Mouse (Mus musculus) left cerebral cortex, adult 2 months (tissue): ENCODE data around the gene Itpripl2. TPM values are rescaled to one million over a fixed set of nuclear protein-coding genes. Genes with fewer than 3 reads are reported as not detected.

Source experiments
- DNase-seq, 2 experiments: peaks; one replicate each; pipeline ENCODE4 v3.0.0; 2021 to 2022; ENCODE audit warnings: low spot score in 2 of 2, mixed read lengths in 1 of 2; ENCODE audit errors: extremely low spot score in 1 of 2
- H3K27ac ChIP-seq: fragments of 200-600 bp; 2 replicates; pipeline ENCODE4 v1.8.1; 2022
- H3K4me3 ChIP-seq: fragments of 200-600 bp; 2 replicates; pipeline ENCODE4 v1.8.1; 2022
- CTCF ChIP-seq: fragments of 200-600 bp; IDR thresholded peaks from 2 replicates; pipeline ENCODE4 v1.8.1; 2022; ENCODE audit warnings: antibody characterized with exemption, mild to moderate bottlenecking, moderate library complexity
- intact Hi-C: fragments of 180-260 bp; cut with DNase I; formaldehyde crosslinking; loops from one replicate; pipeline ENCODE4 v1.15.1; 2025
- total RNA-seq, 2 experiments: library from RNA; stranded (reverse); gene quantifications; 2 replicates each; pipeline ENCODE4 v1.2.3; 2021

Itpripl2 gene
- total RNA-seq, 2 experiments from 2014 or later, result 3.2 to 4.1 TPM

DNA sequence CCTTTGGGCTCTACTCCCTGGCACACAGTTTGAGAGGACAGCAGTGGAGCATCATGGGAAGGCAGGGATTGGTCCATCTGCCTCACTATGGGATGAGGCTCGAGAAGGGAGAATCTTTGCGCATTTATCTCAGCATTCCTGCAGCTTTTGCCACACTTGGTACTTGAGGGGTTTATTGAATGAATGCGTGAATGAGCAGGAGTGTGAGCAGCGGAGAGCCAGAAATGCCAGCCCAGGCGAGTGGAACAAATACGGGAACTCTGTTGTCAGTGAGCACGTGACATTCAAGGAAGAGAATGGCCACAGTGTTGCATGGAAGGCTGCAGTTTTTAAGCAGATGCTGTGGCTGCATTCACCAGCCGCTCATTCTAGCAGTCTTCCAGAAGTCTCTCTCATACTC lies 10.6 kb upstream of the Itpripl2 start:
- intact Hi-C loops, result no loop called here
- DNase-seq, result no peak
- H3K4me3 ChIP-seq, result no peak overlapping the region

DNA sequence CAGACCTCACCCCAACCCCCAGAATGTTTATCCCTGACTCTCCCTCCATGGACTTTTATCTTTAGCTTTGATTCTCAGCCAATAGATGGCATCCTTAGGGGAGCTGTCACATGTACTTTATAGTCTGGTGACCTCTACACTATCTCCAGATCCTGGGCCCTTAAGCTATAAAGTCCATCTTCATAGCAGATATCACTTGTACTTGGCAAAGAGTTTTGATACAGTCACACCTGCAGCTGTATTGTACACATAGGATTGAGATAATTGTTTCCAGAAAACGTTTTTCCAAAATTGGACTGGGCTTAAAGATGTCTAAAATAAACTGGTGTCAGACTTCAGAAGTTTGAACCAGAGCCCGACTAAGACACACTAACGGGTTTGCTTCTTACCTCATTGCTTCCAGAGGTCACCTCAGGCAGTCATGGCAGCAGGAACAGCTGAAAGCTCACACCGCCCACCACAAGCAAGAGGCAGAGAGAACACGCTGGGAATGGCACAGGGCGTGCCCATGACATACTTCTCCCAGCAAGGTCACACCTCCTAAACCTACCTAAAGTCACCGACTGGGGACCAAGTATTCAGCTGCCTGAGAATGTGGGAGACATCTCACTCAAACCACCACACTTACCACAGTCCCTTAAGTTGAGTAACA lies 8.1 kb upstream of the Itpripl2 start:
- Histone ChIP-seq H3K27ac (no peak overlapping the region), H3K4me3 (no peak overlapping the region)
- no peak for DNase-seq
- intact Hi-C loops, result no loop called here
- no peak for TF ChIP-seq CTCF

More for the DNA sequence above, 10.6 kb upstream of the Itpripl2 start:
- TF ChIP-seq CTCF, result no peak
- H3K27ac ChIP-seq, result no peak overlapping the region

DNA sequence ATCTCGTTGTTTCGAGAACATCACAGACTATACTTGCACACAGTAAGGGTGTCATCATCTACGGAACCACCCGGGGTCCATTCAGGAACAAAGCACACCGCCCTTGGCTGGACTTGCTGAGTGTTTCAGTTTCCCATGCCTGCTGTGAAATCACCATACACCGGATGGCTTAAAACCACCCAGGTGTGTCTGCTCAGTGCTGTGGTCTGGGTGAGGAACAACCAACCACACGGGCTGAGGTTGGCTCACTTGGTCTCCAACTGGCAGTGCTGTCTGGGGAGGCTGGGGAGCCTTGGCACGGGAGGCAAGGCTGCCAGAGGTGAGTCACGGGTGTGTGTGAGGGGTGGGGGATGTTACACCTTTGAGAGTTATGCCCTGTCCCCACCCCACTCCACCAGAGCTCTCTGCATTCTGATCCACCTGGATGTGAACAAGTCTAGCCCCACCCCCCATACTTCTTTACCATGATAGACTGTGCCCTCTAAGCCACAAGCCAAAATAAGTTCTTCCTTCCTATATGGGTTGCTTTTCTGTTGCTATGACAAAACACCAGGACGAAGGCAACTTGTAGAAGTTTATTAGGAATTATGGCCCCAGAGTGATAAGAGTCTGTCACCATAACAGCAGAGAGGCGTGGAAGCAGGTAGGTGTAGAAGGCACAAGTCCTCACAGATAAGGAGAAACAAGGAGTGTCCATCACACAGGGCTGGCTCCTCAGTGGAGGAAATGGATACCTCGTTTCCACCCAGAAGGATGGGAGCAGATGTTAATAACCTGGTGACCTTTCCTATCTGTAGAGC lies 7.4 kb upstream of the Itpripl2 start:
- no peak for TF ChIP-seq CTCF
- intact Hi-C loops, result no loop called here
- no peak for DNase-seq
- no peak overlapping the region for H3K4me3 ChIP-seq
- no peak overlapping the region for H3K27ac ChIP-seq

DNA sequence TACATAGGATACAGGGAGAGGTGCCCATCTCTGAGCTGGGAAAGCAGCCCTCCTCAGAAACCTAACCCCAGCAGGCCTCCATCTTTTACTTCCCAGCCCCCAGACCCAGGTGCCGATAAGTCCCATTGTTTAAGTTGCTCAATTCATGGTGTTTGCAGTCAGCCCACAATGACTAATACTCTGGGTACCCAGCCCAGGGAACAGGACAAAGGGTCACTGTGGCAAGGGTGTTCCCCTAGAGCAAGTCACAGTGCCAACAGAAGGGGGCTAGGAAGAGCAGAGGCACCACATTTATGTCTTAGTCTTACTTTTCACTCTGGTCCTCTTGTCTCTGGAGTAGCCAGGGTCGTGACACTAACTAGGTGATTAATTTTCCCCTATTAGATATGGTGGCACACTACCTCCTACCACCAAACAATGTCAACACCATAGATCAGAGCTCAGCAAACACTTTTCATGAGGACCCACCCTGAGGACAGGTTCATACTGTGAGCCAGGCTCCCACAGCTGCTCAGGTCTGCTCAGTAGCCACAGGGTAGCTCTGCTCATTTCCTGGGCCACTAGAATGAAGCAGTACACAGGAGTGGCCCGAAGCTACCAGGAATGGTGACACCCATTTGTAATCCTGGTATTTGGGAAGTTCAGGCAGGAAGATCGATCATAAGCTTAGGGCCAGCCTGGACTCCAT lies 3.3 kb upstream of the Itpripl2 start:
- no peak for DNase-seq
- Histone ChIP-seq H3K27ac (no peak overlapping the region), H3K4me3 (no peak overlapping the region)
- intact Hi-C loops, result no loop called here
- TF ChIP-seq CTCF, result no peak

DNA sequence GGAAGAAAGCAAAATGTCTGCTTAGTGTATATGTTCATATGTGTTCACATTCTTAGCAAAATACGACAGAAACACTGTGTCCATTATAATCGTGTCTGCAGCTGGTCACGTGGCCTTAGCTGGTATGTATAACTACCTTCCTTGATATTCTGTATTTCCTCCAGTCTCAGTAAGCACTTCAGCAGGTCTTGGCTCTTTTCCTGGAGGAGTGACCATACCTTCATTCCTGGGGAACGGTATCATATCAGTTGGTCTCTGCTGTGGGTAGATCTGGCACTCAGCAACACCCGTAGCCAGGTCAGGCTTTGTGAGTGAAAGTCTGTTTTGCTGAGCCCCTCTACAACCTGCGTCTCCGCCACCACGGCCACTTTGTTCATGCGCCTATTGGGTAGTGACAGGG lies 2.1 kb upstream of the Itpripl2 start:
- intact Hi-C loops, result no loop called here
- H3K27ac ChIP-seq, result no peak overlapping the region
- DNase-seq, result no peak
- H3K4me3 ChIP-seq, result no peak overlapping the region
- TF ChIP-seq CTCF, result no peak

DNA sequence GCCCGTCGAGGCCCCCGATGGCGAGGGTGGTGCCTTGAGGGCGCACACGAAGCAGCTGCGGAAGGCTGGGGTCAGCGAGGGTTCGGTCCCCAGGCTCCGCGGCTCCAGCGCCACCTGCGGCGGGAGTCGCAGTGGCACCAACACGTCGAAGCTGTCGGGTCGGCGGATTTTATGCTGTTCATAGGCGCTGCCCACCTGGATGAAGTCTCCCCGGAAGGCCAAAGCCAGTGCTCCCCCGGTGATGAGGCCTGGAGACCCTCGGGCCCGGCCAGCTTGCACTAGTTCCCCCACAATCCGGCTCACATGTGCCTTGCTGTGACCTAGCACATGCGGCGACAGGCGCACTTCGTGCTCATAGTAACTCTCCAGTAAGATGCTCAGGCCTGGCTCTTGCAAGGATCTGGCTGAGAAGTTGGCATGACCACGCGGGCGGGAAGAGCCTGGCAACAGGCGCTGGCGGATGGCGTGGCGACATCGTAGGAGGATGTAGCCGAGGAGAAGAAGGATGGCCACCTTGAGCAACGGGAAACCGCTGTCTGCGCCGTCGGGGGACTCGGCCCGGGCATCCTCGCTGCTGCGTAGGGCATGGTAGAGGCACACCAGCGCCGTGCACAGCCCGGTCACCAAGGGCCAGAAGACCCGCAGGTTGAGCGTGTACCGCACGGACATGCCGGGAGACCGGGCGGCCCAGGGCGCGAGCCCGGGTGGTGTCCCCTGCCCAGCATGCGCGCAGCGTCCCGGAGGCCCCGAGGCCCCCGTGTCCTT lies 927 bp downstream of the Itpripl2 start:
- H3K27ac ChIP-seq, result peak overlapping the region; percentile 24
- intact Hi-C loops, result no loop called here
- peak overlapping the region; percentile 36 for H3K4me3 ChIP-seq
- DNase-seq, result peak; percentile 13 to 26
- TF ChIP-seq CTCF, result no peak; the same call in 1 of the 2 replicates

DNA sequence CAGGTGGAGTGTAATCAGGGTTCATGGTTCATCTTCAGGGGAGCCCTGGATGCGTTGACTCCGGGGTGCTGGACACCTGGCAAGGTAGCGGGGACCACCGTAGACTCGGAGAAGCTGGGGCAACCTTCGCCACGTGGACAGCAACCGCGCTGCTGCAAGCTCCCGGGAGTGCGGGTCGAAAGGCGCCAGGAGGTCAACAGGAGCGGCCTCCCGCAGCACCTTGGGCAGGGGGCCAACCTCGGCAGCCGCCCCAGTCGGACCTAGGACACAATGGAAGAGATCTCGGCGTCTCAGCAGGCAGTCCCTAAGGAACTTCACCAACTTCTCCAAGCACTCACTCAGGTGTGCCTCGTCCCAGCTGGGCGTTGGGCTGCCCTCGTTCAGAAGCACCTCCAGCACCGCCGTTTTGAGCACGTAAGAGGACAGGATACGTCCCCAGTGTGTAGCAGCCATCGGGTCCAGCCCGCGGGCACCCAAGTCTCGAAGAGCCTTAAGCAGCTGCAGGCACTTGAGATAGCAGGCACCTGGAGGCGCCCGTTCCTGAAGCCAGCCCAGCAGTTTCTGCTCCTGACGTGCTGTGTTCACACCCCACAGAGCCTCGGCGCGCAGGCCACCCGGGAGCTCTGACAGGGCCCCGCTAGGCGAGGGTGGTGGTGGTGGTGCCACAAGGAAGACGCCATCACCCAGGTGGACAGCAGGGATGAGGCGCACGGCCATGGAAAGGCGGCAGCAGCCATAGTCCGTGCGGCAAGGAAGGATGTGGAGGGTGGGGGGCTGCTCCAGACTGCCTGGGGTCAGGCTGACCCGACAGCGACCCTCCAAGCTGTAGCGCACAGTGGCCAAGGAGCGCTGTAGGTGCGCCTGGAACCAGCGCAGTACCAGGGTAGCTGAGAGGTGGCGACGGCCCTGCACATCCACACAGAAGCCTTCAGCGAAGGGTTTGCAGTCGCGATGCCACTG lies 1.8 kb downstream of the Itpripl2 start:
- TF ChIP-seq CTCF, result no peak
- Histone ChIP-seq H3K27ac (no peak overlapping the region), H3K4me3 (no peak overlapping the region; the same call in 1 of the 2 replicates)
- no peak for DNase-seq
- intact Hi-C loops, result no loop called here

DNA sequence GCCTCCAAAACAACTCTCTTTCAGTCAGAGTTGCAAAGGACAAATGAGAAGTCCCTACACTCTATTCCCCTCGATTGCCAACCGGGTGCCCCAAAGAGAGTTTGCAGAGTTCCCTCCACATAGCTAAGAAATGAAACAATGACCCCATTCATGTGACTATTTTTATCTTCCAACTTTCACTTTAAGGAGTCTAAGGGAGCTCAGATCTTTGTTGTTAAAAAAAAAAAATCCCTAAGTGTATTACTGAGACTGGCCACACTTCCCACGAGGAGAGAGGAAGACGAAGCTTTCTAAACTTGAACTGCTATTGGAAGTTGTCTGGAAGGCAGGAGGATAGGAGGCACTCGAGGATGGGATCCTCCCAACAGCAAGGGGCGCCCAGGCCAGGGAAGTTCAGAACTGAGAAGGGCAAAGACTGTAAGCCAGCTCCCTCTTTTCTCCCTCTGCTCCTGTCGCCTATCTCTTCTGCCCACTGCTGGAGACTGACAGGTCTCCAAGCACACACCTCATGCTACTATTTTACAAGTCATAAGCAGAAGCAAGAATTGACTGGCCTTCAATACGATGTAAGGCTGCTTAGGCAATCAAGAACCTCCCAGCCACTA lies 3.6 kb downstream of the Itpripl2 start:
- Histone ChIP-seq H3K4me3 (no peak overlapping the region), H3K27ac (no peak overlapping the region)
- intact Hi-C loops, result no loop called here
- no peak for TF ChIP-seq CTCF
- no peak for DNase-seq

DNA sequence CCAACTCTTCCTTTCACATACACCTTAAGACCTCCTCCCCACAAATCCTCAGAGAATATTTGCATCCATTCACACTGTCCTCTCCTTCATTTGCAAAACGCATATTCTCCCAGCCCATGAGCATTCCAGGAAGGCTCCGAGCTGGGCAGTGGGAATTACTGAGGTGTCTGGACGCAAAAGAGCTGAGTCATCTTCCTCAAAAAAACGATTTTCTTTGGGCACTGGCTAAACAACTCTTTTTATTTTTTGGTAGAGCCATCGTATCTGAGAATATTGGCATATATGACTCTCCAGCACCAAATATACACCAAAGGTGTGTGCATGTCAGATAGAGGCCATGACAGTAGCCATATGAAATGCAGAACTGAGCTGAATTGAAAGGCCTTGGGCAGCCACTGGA lies 4.9 kb downstream of the Itpripl2 start:
- H3K4me3 ChIP-seq, result no peak overlapping the region
- intact Hi-C loops, result no loop called here

DNA sequence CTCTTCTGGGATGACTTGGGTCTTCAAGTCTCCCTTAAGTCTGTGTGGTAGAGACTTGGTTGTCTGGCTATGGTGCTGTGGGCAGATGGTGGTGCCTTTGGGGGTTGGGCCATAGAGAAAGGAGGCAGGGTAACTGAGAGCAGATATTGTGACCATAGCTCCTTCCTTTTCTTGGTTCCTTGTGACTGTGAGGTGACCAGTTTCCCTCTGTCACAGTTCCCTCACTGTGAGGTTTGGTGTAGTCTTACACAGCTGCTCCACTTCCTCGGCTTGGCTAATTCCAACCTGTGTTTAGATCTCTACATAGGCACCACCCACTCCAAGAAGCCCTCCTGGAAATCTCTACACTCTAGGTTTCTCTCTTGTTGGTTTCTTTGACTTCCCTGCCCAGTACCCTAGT lies 7.8 kb downstream of the Itpripl2 start:
- no peak for TF ChIP-seq CTCF
- Histone ChIP-seq H3K27ac (no peak overlapping the region), H3K4me3 (no peak overlapping the region)
- intact Hi-C loops, result no loop called here
- no peak for DNase-seq

More for the DNA sequence above, 4.9 kb downstream of the Itpripl2 start:
- H3K27ac ChIP-seq, result no peak overlapping the region
- DNase-seq, result no peak
- TF ChIP-seq CTCF, result no peak
